Mouse (Mus musculus) olfactory bulb, adult 2 months (tissue): ENCODE results near the gene Polr3c. TPM values are rescaled to one million over a fixed set of nuclear protein-coding genes. Genes with fewer than 3 reads are reported as not detected.

ENCODE experiments used
- H3K27ac ChIP-seq: fragments of 200-500 bp; 2 replicates; pipeline ENCODE4 v1.5.1; 2012; ENCODE audit warnings: low read depth, low read length; ENCODE audit not compliant: insufficient read depth
- H3K4me1 ChIP-seq: fragments of 200-500 bp; 2 replicates; pipeline ENCODE4 v1.6.1; 2012; ENCODE audit warnings: low read length; ENCODE audit not compliant: control insufficient read depth, insufficient read depth
- H3K4me3 ChIP-seq: fragments of 200-500 bp; 2 replicates; pipeline ENCODE4 v1.5.1; 2012; ENCODE audit warnings: mild to moderate bottlenecking, low read depth, low read length, moderate library complexity; ENCODE audit not compliant: insufficient read depth
- CTCF ChIP-seq: fragments of 200-500 bp; IDR thresholded peaks from 2 replicates; pipeline ENCODE4 v1.5.1; 2012; ENCODE audit warnings: low read depth, mild to moderate bottlenecking, low read length, moderate library complexity; ENCODE audit not compliant: insufficient read depth
- POLR2A ChIP-seq: fragments of 200-500 bp; IDR thresholded peaks from 2 replicates; pipeline ENCODE4 v1.6.1; 2012; ENCODE audit warnings: mild to moderate bottlenecking, low read depth, low read length, moderate library complexity; ENCODE audit not compliant: insufficient read depth
- WGBS: fragments of 180-500 bp; shearing (Covaris S2); methylation state at CpG from one replicate; pipeline ENCODE4 v1.1.7; 2018; 5-methylcytosine and 5-hydroxymethylcytosine counted together
- polyA plus RNA-seq: library from polyadenylated mRNA; stranded (reverse); fragments of >200 nt; gene quantifications from 2 replicates; pipeline ENCODE4 v1.2.4, GENCODE M21; 2012; ENCODE audit warnings: low replicate concordance; ENCODE audit not compliant: missing spikeins, insufficient read depth, insufficient read length

The Polr3c gene
- polyA plus RNA-seq, 1 experiment, result not detected

DNA sequence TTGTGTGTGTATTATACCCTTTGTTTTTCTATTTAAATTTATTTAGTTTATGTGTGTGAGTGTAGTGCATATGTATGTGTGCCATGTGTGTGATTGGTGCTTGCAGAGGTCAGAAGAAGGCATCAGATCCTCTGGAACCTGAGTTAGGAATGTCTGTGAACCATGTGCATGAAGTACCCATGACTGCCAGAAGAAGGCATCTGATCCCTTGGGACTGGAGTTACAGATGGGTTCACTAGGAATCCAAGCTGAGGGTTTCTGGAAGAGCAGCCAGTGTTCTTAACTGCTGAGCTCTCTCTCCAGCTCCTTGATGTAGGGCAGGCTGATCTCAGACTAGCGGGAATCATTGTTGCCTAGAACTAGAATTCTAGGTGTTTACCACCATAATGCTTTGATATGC is 10.6 kb upstream of the Polr3c start:
- Histone ChIP-seq H3K27ac (no peak overlapping the region), H3K4me1 (peaks cover 2% of the 10 kb centered on the region; the same call in 1 of the 2 replicates), H3K4me3 (no peak overlapping the region)
- WGBS, result 100% methylated on average over 1 of the region's 1 CpGs
- TF ChIP-seq CTCF, result no peak
- no peak for TF ChIP-seq POLR2A

DNA sequence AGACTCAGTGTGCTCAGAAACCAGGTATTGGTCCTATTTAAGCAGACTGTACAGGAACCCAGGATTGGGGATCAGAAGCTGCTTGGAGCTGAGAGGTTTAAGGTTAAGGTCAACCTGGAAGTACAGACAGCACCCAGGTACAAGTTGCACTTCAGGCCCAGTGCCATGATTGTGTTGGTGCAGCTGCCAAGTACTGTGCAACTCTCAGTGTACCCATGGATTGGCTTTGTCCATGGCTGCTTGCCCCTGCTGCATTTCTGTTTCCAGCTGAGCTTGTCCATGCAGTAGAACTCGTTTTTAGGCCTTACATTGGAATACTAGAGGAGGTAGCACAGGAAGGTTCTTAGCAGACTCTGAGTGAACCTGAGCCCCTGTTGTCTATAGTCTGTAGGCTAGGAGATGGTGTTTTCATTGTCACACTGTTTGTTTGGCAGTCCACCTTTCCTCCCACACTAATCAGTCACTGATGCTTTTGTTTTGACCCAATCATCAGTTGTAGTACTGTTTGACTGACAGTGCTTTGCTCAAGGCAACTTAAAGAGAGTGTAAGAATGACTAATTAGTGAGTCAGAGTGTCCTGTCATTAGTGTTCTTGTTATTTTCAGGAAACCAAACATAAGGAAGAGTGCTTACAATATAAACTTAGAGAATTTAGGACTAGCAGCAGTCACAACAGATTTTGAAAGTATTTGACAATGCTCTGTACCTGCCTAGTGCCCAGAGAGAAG is 9.7 kb upstream of the Polr3c start:
- WGBS, result 14% methylated on average over 1 of the region's 1 CpGs
- Histone ChIP-seq H3K27ac (no peak overlapping the region), H3K4me1 (peaks cover 2% of the 10 kb centered on the region; the same call in 1 of the 2 replicates), H3K4me3 (no peak overlapping the region)
- TF ChIP-seq POLR2A, result no peak
- no peak for TF ChIP-seq CTCF

DNA sequence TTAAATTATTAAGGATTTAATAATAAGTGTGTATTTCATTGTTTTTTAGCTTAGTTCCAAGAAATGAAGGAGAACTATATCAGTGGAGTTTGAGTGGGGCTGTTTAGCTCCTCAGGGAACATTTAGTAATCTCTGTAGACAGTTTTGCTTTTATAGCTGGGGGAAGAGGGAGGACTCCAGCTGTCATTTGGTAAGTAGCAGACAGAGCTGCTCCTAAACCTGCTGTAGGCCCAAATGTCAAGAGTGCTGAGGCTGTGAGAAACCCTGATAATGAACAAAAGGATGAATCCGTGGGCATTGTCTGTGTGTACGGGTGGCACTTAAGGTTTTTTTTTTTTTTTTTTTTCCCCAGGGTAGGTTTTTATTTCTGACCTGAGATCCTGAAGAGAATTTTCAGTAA is 7.8 kb upstream of the Polr3c start:
- 44% methylated on average over 2 of the region's 2 CpGs for WGBS

DNA sequence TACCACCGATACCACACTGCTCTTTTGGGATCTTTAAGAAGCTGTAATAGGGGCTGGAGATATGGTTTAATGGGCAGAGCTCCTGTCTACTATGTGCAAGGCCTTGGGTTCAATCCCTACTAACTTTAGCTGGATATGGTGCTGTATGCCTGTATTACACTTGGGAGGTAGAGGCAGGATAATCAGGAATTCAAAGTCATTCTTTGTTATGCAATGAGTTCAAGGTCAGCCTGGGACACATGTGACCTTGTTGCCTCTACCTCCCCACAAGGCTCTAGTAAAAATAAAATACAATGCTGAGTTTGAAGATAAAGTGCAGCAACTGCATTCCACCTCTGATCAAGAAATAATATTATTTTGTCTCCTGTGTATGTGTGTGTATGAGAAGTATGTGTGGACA is 6.6 kb upstream of the Polr3c start:
- 88% methylated on average over 1 of the region's 1 CpGs for WGBS
- Histone ChIP-seq H3K27ac (no peak overlapping the region), H3K4me3 (no peak overlapping the region), H3K4me1 (peaks cover 5% of the 10 kb centered on the region; the same call in 1 of the 2 replicates)
- TF ChIP-seq CTCF (no peak), POLR2A (no peak)

More for the DNA sequence above, 7.8 kb upstream of the Polr3c start:
- Histone ChIP-seq H3K4me1 (peaks cover 5% of the 10 kb centered on the region; the same call in 1 of the 2 replicates), H3K4me3 (no peak overlapping the region), H3K27ac (no peak overlapping the region)
- TF ChIP-seq POLR2A (no peak), CTCF (no peak)

DNA sequence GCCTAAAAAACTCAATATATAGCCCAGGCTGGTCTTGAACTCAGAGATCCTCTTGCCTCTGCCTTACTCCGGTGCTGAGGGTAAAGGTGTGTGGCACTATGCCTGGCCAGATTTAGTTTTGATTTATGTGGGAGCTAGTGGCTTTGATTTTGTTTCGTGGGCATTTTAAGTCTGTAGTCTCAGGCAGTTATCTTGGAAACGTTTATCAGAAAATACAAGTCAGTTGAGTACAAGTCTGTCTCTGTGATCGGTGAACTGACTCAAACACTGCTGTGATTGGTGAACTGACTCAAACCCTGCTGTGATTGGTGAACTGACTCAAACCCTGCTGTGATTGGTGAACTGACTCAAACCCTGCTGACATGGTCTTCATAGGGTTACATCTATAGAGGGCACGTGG is 3.4 kb upstream of the Polr3c start:
- TF ChIP-seq POLR2A, result no peak
- TF ChIP-seq CTCF, result no peak
- Histone ChIP-seq H3K4me3 (no peak overlapping the region), H3K4me1 (0 out of 2 replicates have a peak, but pooled peaks cover 3% of the 10 kb centered on the region), H3K27ac (no peak overlapping the region)
- WGBS, result 71% methylated on average over 5 of the region's 5 CpGs

DNA sequence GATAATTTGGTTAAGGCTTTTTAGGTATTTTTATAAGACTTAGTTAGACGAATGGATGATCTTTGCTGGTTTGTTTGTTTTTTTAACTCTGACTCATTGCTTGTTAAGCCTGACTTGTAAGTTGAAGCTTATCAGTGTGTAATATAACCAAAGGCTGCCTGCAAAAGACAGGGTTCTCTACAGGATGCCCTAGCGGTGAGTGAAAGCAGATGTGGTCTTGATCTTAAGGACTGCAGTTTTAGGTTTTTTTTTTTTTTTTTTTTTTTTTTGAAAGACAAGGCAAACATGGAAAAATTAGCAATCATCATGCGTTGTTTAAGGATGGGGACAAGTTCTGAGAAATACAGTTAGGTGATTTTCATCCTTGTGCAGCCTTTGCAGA is 2.0 kb upstream of the Polr3c start:
- Histone ChIP-seq H3K4me3 (no peak overlapping the region), H3K4me1 (0 out of 2 replicates have a peak, but pooled peaks cover 3% of the 10 kb centered on the region), H3K27ac (no peak overlapping the region)
- TF ChIP-seq POLR2A, result no peak
- no peak for TF ChIP-seq CTCF
- 54% methylated on average over 3 of the region's 3 CpGs for WGBS

DNA sequence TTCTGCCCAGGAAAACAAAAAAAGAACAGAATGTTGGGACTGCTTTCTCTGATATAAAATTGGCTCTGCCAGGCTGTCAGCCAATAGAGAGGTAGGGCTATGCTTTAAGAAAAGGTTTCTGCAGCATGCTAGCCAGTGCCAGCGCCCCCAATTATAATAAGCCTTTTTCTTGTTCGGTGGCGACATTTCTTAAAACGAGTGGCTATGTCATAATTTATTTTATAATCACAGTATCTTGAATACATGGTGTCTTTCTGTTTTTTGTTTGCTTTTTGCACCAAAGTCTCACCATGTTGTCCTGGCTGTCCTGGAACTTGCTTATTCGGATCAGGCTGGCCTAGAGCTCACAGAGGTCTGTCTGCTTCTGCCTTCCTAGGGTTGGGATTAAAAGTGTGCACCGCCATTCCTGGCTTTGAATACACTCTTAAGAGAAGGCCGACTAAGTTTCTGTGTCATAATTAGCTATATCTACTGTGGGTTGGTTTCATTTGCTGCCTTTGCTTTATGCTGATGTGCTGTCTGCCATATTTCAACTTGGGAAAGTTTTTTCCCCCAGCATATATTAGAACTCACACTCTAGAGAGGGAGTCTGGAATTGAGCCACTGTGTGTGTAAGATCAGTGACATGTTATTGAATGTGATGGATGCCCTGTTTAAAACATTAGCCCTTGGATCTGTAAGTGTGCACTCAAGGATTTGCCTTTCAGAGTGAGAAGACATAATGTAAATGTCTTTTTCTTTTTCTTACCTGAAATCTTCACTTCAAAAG is 1.4 kb upstream of the Polr3c start:
- no peak overlapping the region for H3K4me3 ChIP-seq
- 0 out of 2 replicates have a peak, but pooled peaks cover 3% of the 10 kb centered on the region for H3K4me1 ChIP-seq
- WGBS, result 14% methylated on average over 7 of the region's 7 CpGs
- H3K27ac ChIP-seq, result no peak overlapping the region
- TF ChIP-seq CTCF (no peak), POLR2A (no peak)

DNA sequence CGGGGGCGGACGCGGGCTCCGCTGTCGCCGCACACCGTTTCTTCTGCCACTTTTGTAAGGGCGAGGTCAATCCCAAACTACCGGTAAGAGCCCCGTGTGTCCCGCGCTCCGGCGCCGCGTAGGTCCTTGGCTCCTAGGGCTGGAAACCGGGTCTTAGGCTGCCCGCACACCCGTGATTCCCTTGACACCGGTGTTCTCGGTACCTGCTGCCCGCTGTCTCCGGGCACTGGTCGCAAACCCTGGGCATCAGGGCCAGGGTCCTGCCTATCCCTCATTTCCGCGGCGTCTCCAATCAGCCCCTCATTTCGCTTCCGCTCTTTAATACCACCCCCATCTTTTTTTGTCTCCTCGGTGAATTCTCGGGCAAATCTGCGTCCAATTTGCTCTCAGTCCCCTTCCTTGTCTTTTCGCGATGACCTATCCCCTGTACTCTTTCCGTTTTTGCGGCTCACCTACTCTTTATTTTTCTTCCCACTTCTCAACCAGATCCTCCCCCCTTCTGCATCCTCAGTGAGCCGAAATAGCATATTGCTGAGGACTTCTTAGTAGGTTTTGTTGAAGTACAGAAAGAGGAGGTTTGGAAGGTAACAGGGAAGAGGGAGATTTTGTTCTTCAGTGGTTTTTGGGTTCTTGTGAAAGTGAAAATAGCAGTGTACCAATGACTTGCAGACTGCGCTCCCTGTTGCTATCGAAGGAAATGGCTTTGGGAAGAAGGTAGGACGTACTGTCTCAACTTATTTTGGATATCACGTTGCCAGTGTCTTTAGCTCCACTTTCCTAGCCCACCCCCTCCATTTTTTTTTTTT is 603 bp upstream of the Polr3c start:
- peak overlapping the region; percentile 70 for H3K27ac ChIP-seq
- under 1% methylated on average over 42 of the region's 42 CpGs for WGBS
- TF ChIP-seq CTCF (no peak), POLR2A (no peak)

More for the DNA sequence above, 603 bp upstream of the Polr3c start:
- H3K4me3 ChIP-seq, result peak overlapping the region; percentile 74
- H3K4me1 ChIP-seq, result 0 out of 2 replicates have a peak, but pooled peaks cover 3% of the 10 kb centered on the region
